Mouse (Mus musculus) embryonic facial prominence, embryonic 15.5 days (tissue): ENCODE measurements around the gene Pkdcc. TPM values are rescaled to one million over a fixed set of nuclear protein-coding genes. Genes with fewer than 3 reads are reported as not detected.
A peak's percentile ranks its signal among the peaks of the same experiment; 100 is the strongest.

ENCODE experiments used
- ATAC-seq: fragments of 200-750 bp; cut with Nextera tagmentation; 2 replicates; pipeline ENCODE4 v1.8.0; 2017; ENCODE audit warnings: low read depth, moderate TSS enrichment; ENCODE audit not compliant: insufficient number of reproducible peaks, low FRiP score, low TSS enrichment
- H3K27ac ChIP-seq: fragments of 300-500 bp; sonication (generic); replicated peaks from 2 replicates; pipeline ENCODE4 v1.5.1; 2015; ENCODE audit warnings: mild to moderate bottlenecking, inconsistent platforms
- H3K27me3 ChIP-seq: fragments of 300-500 bp; sonication (generic); 2 replicates; pipeline ENCODE4 v1.6.1; 2015; ENCODE audit warnings: inconsistent platforms
- H3K36me3 ChIP-seq: fragments of 300-500 bp; sonication (generic); 2 replicates; pipeline ENCODE4 v1.6.1; 2015; ENCODE audit warnings: mild to moderate bottlenecking, inconsistent platforms
- H3K4me1 ChIP-seq: fragments of 300-500 bp; sonication (generic); 2 replicates; pipeline ENCODE4 v1.6.1; 2015; ENCODE audit warnings: inconsistent platforms
- H3K4me2 ChIP-seq: fragments of 300-500 bp; sonication (generic); replicated peaks from 2 replicates; pipeline ENCODE4 v1.6.1; 2015; ENCODE audit warnings: mild to moderate bottlenecking, inconsistent platforms
- H3K4me3 ChIP-seq: fragments of 300-500 bp; sonication (generic); replicated peaks from 2 replicates; pipeline ENCODE4 v1.5.1; 2015; ENCODE audit warnings: mild to moderate bottlenecking, inconsistent platforms
- H3K9ac ChIP-seq: fragments of 300-500 bp; sonication (generic); 2 replicates; pipeline ENCODE4 v1.6.1; 2015; ENCODE audit warnings: inconsistent platforms
- H3K9me3 ChIP-seq: fragments of 300-500 bp; sonication (generic); replicated peaks from 2 replicates; pipeline ENCODE4 v1.6.1; 2016; ENCODE audit warnings: inconsistent platforms
- WGBS: fragments of 180-500 bp; shearing (Covaris S2); methylation state at CpG from one replicate; pipeline ENCODE4 v1.1.7; 2015; 5-methylcytosine and 5-hydroxymethylcytosine counted together
- polyA plus RNA-seq: library from polyadenylated mRNA; unstranded; fragments of >200 nt; fragmentation: Nextera tagmentation; extraction: Ambion mirVana; gene quantifications from 2 replicates; pipeline ENCODE4 v1.2.1, GENCODE M21; 2015

Gene Pkdcc
- polyA plus RNA-seq, 1 experiment from 2014 or later: 10.3 TPM

- Histone ChIP-seq H3K27me3 (peaks cover 8% of the 10 kb centered on the region), H3K36me3 (no peaks in the 10 kb centered on the region), H3K4me1 (no peaks in the 10 kb centered on the region), H3K27ac (no peak overlapping the region), H3K9ac (no peak overlapping the region), H3K4me2 (no peak overlapping the region), H3K4me3 (no peak overlapping the region), H3K9me3 (no peaks in the 10 kb centered on the region)
- no peak for ATAC-seq
- 35% methylated on average over 11 of the region's 11 CpGs for WGBS
Observed at GRCm38 (mm10) chr17:83187751-83188565, 27.1 kb upstream of the Pkdcc start.

- Histone ChIP-seq H3K27me3 (peaks cover 10% of the 10 kb centered on the region; the same call in 1 of the 2 replicates), H3K9ac (no peak overlapping the region), H3K4me2 (no peak overlapping the region), H3K36me3 (no peaks in the 10 kb centered on the region), H3K9me3 (no peaks in the 10 kb centered on the region), H3K4me3 (no peak overlapping the region), H3K4me1 (no peaks in the 10 kb centered on the region), H3K27ac (no peak overlapping the region)
- ATAC-seq: no peak
- WGBS: 67% methylated on average over 9 of the region's 9 CpGs
Observed at GRCm38 (mm10) chr17:83190810-83191209, 24.3 kb upstream of the Pkdcc start.

- WGBS: 59% methylated on average over 4 of the region's 4 CpGs
- H3K4me2 ChIP-seq: no peak overlapping the region
- no peak for ATAC-seq
- no peaks in the 10 kb centered on the region for H3K36me3 ChIP-seq
- peaks cover 21% of the 10 kb centered on the region for H3K4me1 ChIP-seq
- no peak overlapping the region for H3K9ac ChIP-seq
- no peaks in the 10 kb centered on the region for H3K9me3 ChIP-seq
- no peak overlapping the region for H3K27ac ChIP-seq
- H3K4me3 ChIP-seq: no peak overlapping the region
- H3K27me3 ChIP-seq: peaks cover 14% of the 10 kb centered on the region; the same call in 1 of the 2 replicates
Observed at GRCm38 (mm10) chr17:83194491-83194890, 20.6 kb upstream of the Pkdcc start.

- H3K4me1 ChIP-seq: peaks cover 41% of the 10 kb centered on the region
- WGBS: 42% methylated on average over 4 of the region's 4 CpGs
- no peak for ATAC-seq
Observed at GRCm38 (mm10) chr17:83197361-83197923, 17.6 kb upstream of the Pkdcc start.

GRCm38 (mm10) chr17:83200469-83200868 lies 14.6 kb upstream of the Pkdcc start:
- Histone ChIP-seq H3K27ac (0 out of 2 replicates have a peak overlapping the region, but pooled peaks have one; percentile 11), H3K4me3 (no peak overlapping the region), H3K4me2 (no peak overlapping the region), H3K9me3 (no peaks in the 10 kb centered on the region), H3K4me1 (peaks cover 41% of the 10 kb centered on the region), H3K27me3 (peaks cover 14% of the 10 kb centered on the region), H3K9ac (no peak overlapping the region), H3K36me3 (no peaks in the 10 kb centered on the region)
- ATAC-seq: no peak
- 49% methylated on average over 5 of the region's 5 CpGs for WGBS

More at GRCm38 (mm10) chr17:83197361-83197923, 17.6 kb upstream of the Pkdcc start:
- Histone ChIP-seq H3K27ac (0 out of 2 replicates have a peak overlapping the region, but pooled peaks have one; percentile 11), H3K9me3 (no peaks in the 10 kb centered on the region), H3K4me2 (no peak overlapping the region), H3K9ac (no peak overlapping the region), H3K4me3 (no peak overlapping the region), H3K27me3 (peaks cover 11% of the 10 kb centered on the region), H3K36me3 (no peaks in the 10 kb centered on the region)

GRCm38 (mm10) chr17:83201257-83201656 lies 13.8 kb upstream of the Pkdcc start:
- Histone ChIP-seq H3K4me2 (no peak overlapping the region), H3K4me1 (peaks cover 41% of the 10 kb centered on the region), H3K9me3 (no peaks in the 10 kb centered on the region), H3K27me3 (peaks cover 14% of the 10 kb centered on the region), H3K4me3 (no peak overlapping the region), H3K9ac (no peak overlapping the region), H3K36me3 (no peaks in the 10 kb centered on the region), H3K27ac (no peak overlapping the region)
- ATAC-seq: no peak
- 26% methylated on average over 6 of the region's 6 CpGs for WGBS

- peaks cover 10% of the 10 kb centered on the region; the same call in 1 of the 2 replicates for H3K27me3 ChIP-seq
- no peaks in the 10 kb centered on the region for H3K36me3 ChIP-seq
- no peak overlapping the region for H3K27ac ChIP-seq
- H3K4me1 ChIP-seq: peaks cover 27% of the 10 kb centered on the region
- ATAC-seq: no peak
- H3K4me3 ChIP-seq: no peak overlapping the region
- H3K4me2 ChIP-seq: no peak overlapping the region
- H3K9ac ChIP-seq: no peak overlapping the region
- 42% methylated on average over 8 of the region's 8 CpGs for WGBS
- H3K9me3 ChIP-seq: no peaks in the 10 kb centered on the region
Observed at GRCm38 (mm10) chr17:83203692-83204383, 11.3 kb upstream of the Pkdcc start.

- Histone ChIP-seq H3K4me2 (no peak overlapping the region), H3K27ac (no peak overlapping the region), H3K9ac (no peak overlapping the region), H3K9me3 (no peaks in the 10 kb centered on the region), H3K27me3 (peaks cover 23% of the 10 kb centered on the region), H3K36me3 (no peaks in the 10 kb centered on the region), H3K4me1 (no peaks in the 10 kb centered on the region), H3K4me3 (no peak overlapping the region)
- ATAC-seq: no peak
- 75% methylated on average over 3 of the region's 3 CpGs for WGBS
Observed at GRCm38 (mm10) chr17:83207296-83207695, 7.8 kb upstream of the Pkdcc start.

GRCm38 (mm10) chr17:83208455-83208854 lies 6.6 kb upstream of the Pkdcc start:
- no peak overlapping the region for H3K4me3 ChIP-seq
- no peaks in the 10 kb centered on the region for H3K9me3 ChIP-seq
- no peak for ATAC-seq
- H3K27ac ChIP-seq: no peak overlapping the region
- peaks cover 3% of the 10 kb centered on the region; the same call in 1 of the 2 replicates for H3K4me1 ChIP-seq
- H3K27me3 ChIP-seq: peaks cover 26% of the 10 kb centered on the region
- no peaks in the 10 kb centered on the region for H3K36me3 ChIP-seq
- H3K4me2 ChIP-seq: no peak overlapping the region
- H3K9ac ChIP-seq: no peak overlapping the region
- WGBS: 54% methylated on average over 2 of the region's 2 CpGs

- no peaks in the 10 kb centered on the region for H3K36me3 ChIP-seq
- no peak overlapping the region for H3K27ac ChIP-seq
- H3K9me3 ChIP-seq: no peaks in the 10 kb centered on the region
- no peak overlapping the region for H3K4me2 ChIP-seq
- no peak overlapping the region for H3K4me3 ChIP-seq
- peaks cover 27% of the 10 kb centered on the region for H3K27me3 ChIP-seq
- ATAC-seq: no peak
- H3K9ac ChIP-seq: no peak overlapping the region
- WGBS: 68% methylated on average over 5 of the region's 5 CpGs
- peaks cover 17% of the 10 kb centered on the region for H3K4me1 ChIP-seq
Observed at GRCm38 (mm10) chr17:83210531-83210930, 4.6 kb upstream of the Pkdcc start.

GRCm38 (mm10) chr17:83211196-83211595 lies 3.9 kb upstream of the Pkdcc start:
- ATAC-seq: no peak
- H3K9ac ChIP-seq: no peak overlapping the region
- H3K27me3 ChIP-seq: peaks cover 27% of the 10 kb centered on the region
- peaks cover 22% of the 10 kb centered on the region for H3K4me1 ChIP-seq
- no peak overlapping the region for H3K4me2 ChIP-seq
- H3K36me3 ChIP-seq: no peaks in the 10 kb centered on the region
- no peaks in the 10 kb centered on the region for H3K9me3 ChIP-seq
- no peak overlapping the region for H3K4me3 ChIP-seq
- H3K27ac ChIP-seq: no peak overlapping the region
- 86% methylated on average over 10 of the region's 10 CpGs for WGBS
